Mouse (Mus musculus): ENCODE data around the gene Rpl39l. TPM values are rescaled to one million over a fixed set of nuclear protein-coding genes. Genes with fewer than 3 reads are reported as not detected.
"Not testable (repeated sequence)": the region's sequence is repeated elsewhere in the genome, so short reads cannot be mapped to it uniquely, and the experiment has no call there.

Rpl39l gene
- not detected for total RNA-seq (2021)
- long read RNA-seq: 0 reads

GRCm38 (mm10) chr16:10170005-10170404, at the start of gene Rpl39l:
Gene Rpl39l (plus strand): TSS chr16:10170226.
- DNase-seq (ENCODE audit: low spot score in 2 of 2): no peak

DNA sequence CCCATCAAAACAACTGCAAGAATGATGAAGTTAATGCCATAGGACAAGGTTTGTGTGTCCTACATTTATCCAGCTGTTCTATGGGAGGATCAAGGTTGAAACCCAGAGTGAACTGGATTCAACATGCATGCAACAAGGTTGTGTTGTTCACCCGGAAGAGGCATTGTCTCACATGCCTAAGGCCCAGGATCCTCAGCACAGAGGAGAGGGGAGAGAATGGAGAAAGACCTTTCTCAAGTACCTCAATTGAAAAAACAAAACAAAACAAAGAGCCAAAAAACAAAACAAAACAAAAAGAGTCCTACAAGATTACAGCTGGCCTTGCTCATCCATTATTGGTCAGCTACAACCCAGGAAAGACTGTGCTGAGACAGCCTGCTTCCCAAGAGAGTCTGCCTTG, 42.4 kb upstream of the Rpl39l start:
- no peak for DNase-seq (ENCODE audit: low spot score in 2 of 2)

DNA sequence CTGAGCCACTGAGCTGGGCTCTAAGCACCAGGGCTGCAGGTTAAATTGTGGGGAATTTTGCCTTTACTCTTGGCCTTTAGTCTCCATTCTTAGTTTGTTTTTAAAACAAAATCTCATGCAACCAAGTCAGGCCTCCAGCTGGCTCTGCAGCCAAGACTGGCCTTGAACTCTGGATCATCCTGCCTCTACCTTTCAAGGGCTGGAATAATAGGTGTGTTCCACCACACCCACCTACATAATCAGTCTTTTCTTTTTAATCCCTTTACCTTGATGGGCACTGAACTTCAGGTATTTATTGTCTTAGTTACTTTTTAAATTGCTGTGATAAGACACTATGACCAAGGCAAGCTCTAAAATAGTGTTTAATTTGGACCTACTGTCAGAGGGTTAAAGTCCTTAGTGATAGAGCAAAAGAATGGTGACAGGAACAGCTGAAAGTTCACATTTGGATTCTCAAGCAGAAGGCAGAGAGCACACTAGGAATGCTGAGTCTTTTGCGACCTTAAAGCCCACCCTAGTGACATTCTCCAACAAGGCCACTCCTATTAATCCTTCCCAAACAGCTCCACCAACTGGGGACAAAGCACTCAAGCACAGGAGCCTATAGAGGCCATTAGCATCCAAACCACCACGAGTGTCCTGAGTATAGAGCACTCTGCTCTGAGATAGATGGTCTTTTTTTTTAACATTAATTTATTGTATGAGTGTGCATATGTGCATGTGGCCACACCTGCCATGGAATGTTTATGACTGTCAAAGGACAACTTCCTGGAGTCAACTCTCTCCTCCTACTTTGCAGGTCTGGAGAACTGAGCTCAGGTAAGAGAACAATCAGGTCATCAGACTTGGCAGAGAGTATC, 40.7 kb upstream of the Rpl39l start:
- no peak for DNase-seq (ENCODE audit: low spot score in 2 of 2)

- DNase-seq (ENCODE audit: low spot score in 2 of 2): no peak
Observed at GRCm38 (mm10) chr16:10143166-10143565, 26.9 kb upstream of the Rpl39l start.

DNA sequence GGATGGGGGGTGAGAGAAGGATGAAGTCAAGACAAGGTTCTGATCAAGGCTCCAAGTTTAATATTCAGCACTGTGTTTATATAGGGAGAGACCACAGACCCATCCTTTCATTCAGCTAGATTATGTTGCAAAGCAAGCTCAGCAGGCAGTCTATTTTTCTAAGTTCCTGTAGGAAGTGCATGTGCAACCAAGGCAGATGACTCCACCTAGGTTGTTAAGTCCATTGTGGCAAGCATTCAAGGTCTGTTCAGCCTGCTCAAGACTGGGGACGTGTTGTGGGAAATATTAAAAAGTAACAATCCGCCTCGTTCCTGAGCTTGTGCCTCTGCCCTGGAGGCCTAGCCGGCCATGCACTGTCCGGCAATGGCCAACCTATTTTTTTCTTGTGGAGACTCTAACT, 22.6 kb upstream of the Rpl39l start:
- DNase-seq (ENCODE audit: low spot score in 2 of 2): no peak

DNA sequence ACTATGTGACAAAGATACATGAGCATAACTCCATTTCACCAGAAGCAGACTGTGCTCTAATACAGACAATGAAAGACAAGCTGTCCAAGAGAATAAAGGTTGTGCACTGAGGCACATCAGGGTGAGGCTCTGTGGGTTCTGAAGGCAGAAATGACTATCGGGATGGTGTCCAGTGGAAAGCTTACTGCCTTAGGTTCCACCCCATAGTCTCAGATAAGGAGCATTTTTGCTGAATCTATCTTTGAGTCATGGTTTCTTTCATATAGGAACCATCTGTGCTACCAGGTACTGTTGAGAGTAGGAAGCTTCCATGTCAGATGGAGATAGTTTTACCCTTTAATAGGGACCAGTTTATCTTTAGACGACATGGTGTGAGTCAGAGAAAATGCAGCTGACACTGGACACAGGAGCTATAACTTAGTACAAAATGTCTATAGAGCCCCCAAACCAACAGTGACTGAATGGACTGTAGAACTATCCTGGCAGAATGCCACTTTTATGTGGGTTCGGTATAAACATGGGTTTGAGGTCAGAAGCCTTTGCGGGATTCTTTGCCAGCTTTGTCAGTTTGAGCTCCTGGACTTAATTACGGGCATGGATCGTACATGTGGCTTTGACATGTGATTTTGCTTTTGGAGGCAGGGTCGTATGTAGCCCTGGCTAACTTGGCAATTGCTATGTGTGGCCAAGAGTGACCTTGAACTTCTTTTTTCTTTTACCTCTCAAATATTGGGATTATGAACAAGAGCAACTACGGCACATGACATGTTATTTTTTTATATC, 712 bp upstream of the Rpl39l start:
- DNase-seq (ENCODE audit: low spot score in 2 of 2): no peak

DNA sequence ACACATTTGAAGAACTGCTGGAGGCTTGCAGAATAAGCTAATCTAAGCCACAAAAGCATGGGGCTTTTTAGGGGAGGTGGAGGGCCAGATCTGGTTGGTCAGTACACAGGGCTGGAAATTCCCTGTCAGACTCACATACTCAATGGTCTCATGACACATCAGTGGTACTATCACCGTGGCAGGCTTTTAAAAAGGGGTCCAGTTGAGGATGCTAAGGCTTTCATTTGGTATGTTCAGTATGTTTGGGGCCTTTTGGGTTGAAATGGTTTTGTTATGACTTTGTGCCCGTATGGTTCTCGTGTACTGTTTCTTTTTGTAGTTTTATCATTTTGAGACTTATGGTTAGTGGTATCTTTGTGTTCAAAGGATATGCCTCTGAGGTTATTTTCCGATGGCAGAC, 1.2 kb downstream of the Rpl39l start:
- DNase-seq (ENCODE audit: low spot score in 2 of 2): no peak

DNA sequence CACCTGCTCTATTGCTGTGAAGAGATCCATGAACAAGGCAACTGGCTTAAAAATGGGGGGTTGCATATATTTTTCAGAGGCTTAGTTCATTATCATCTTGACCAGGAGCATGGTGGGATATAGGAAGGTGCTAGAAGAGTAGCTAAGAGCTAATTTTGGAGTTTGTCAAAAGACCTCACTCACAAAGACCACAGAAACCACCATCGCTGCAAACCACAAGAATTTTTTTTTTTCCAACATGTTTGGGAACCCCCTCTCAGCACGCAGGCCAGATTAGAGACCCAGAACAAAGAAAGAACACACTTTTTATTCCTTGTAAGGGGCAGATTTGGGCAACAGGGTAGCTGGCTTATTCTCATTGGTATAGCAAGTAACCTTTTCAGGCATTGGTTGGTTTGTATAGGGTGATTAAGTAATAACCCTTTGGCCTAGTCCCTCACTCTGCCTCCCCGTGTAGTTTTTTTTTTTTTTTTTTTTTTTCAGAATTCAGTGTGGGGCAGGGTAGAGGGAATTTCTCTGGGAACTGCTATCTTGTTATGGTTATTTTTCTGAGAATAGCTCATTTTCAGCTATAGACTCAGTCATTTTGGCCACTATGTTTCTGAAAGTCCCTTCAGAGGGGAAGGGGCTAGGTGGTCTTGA, 2.3 kb downstream of the Rpl39l start:
- no peak for DNase-seq (ENCODE audit: low spot score in 2 of 2)

- DNase-seq (ENCODE audit: low spot score in 2 of 2): not testable (repeated sequence)
Observed at GRCm38 (mm10) chr16:10187461-10187860, 17.4 kb downstream of the Rpl39l start.

DNA sequence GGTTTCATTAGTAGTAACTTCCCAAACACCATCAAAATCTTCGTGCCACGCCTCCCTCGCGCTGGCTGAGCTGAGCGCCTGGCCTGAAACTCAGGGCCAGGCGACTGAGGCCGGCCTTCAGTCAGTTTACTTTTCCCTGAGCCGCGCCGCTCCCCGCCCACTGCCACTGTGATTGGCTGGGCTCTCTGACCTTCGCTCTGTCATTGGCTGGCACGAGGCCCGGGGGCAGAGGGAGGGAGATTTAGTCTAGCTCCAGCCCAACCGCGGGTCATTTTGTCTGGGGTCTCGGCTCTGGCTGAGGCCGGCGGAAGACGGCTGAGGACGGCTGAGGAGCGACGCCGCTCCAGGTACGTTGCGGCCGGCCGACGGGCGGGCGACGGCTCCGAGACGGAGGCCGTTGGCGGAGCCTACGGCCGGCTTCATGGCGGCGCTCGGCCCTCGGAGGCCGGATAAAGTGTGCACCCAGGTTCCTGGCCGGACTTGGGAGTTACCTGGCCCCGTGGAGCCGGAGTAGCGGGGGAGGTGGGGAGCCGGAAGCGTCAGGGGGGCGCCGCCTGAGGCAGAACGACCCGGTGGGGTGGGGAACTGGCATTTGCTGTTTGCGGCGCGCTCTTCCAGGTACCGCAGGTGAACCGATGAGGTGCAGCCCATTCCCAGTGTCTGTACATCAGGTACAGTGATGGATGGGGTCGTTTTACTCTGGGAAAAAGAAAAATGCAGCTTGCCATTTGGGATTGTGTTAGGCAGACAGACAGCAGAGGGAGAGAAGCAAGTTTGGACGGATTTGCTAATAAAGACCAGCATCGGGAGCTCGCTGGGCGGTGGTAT, 22.9 kb downstream of the Rpl39l start, which contains the start of gene Atf7ip2:
TSS of gene Atf7ip2 (plus strand) at position 34 of the 828 bp plus-strand sequence.
- peak; percentile 81 to 88 for DNase-seq (ENCODE audit: low spot score in 2 of 2)

GRCm38 (mm10) chr16:10208777-10209176, 38.8 kb downstream of the Rpl39l start:
- DNase-seq (ENCODE audit: low spot score in 2 of 2): no peak

- not testable (repeated sequence) for DNase-seq (ENCODE audit: low spot score in 2 of 2)
Observed at GRCm38 (mm10) chr16:10216366-10216765, 46.3 kb downstream of the Rpl39l start.

GRCm38 (mm10) chr16:10217020-10217419, 47.0 kb downstream of the Rpl39l start:
- not testable (repeated sequence) for DNase-seq (ENCODE audit: low spot score in 2 of 2)

Other genes starting within 250 kb of the Rpl39l start
- 100 to 1,000 TPM; 167 to 190 TPM for gene Grin2a, start 174.7 kb upstream of the Rpl39l start, total RNA-seq (2021)
- gene Atf7ip2, start 22.5 kb downstream of the Rpl39l start, total RNA-seq (2021): under 1 TPM; 0.27 to 0.31 TPM
- gene Emp2, start 143.7 kb downstream of the Rpl39l start, total RNA-seq (2021): 10 to 100 TPM; 42.3 to 43.0 TPM
- 1 to 10 TPM; 6.2 to 8.4 TPM for gene Tekt5, start 225.3 kb downstream of the Rpl39l start, total RNA-seq (2021)
- gene Nubp1, start 241.7 kb downstream of the Rpl39l start, total RNA-seq (2021): 10 to 100 TPM; 12.5 to 15.6 TPM